Mouse (Mus musculus) monocyte, adult 2 months (primary cell): Measurements from ENCODE around the gene Copz2.

Experiments used
- DNase-seq, 2 experiments: peaks; one replicate each; pipeline ENCODE4 v3.0.0; 2022; ENCODE audit warnings: low spot score in 2 of 2, low read depth in 1 of 2

The Copz2 gene

DNA sequence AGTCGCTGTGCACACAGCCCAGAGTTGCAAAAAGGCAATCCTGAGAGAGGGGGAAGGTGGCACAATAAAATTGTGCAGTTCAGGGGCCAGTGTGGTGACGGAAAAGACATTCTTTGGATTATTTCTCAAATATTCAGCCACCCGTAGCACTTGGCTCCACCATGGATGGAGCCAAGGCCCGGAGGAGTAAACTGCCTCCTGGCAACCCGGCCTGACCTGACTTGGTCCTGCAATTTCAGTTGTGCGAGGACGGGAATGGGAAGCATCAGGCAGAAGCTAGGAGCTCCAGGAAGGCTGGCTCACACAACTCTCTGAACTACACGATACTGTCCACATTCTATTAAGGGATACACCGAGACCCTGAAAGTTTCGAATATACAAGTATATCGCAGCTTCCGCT, 12.9 kb downstream of the Copz2 start:
- no peak for DNase-seq

- DNase-seq, result no peak
These were observed 13.7 kb downstream of the Copz2 start for GRCm38 (mm10) chr11:96863206-96863995.

- DNase-seq, result peak in 1 of 2 experiments; percentile 36
These were observed 17.5 kb downstream of the Copz2 start for GRCm38 (mm10) chr11:96867149-96867548.

- no peak for DNase-seq
These were observed 23.0 kb downstream of the Copz2 start for GRCm38 (mm10) chr11:96872441-96873379.

DNA sequence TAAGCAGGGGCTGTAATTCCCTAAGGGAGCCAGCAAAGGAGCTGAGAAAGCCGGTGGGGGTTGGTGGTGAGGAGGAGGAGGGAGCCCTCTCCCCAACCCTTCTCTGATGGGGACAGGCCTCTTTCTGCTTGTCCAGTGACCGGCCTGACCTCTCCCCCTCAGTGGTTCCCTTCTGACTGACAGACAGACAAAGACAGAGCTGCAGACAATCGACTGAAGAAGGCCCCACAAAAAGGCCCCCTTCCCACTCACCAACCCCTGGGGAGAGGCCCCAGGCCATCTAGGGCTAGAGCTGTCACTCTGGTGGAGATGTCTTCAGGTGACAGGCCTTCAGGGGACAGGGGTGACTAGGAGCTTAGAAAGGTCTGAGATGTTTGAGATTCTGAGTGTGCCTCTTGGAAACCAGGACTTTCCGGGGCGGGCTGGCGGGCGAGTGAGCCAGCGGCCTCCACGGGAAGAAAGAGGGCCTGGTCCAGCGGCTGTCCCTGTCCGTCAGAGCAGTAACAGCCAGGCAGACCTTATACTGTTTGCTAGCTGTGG, 24.0 kb downstream of the Copz2 start:
- no peak for DNase-seq

DNA sequence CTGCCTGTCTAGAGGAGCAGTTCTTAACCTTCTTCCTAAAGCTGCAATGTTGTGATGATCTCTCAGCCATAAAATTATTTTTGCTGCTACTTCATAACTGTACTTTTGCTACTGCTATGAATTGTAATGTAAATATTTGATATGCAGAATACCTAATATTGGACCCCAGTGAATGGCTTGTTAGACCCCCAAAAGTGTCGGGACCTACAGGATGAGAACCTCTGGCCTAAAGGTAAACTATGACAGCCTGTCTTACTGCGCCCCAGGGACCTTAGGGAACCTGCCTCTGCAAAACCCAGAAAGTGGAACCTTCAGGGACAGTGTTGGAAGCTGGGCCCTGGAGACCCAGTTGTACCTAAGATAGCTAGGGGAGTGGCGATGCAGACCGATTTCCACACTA, 25.6 kb downstream of the Copz2 start:
- no peak for DNase-seq

- no peak for DNase-seq
These were observed 26.1 kb downstream of the Copz2 start for GRCm38 (mm10) chr11:96875745-96876144.

DNA sequence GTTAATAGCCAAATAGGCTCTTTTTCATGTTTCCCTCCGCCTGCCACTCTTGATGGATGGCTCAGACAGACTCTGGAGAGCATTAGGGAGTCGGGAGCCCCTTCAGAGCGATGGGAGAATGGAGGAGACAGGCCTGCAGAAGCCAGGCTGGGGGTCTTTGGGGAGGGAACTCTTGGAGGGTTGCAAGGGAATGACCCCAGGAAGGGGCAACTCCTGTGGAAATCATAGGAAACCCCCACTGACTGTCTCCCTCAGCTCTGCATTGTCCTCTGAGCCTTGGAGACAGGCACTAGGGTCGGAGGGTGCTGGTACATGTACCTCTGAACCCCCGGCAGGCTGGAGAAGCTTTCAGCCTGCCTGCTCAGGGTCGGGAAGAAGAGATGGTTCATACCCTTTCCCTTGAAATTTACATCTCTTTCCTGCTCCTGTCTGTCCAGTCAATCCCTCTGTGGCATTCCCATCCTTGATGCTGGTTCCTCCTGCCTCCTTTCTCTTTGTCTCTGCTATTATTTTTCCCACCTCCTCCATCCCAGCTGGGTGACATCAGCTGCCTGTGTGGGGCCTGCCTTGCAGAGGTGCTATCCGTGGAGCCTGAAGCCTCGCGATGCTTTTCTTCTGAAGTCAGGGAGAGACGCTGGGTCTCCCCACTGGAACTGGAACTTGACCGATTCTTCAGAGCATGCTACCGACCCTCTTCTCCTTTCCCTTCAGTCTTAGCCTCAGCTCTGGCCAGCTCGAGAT, 26.8 kb downstream of the Copz2 start:
- DNase-seq, result no peak

GRCm38 (mm10) chr11:96877071-96877470, 27.4 kb downstream of the Copz2 start:
- DNase-seq, result no peak

DNA sequence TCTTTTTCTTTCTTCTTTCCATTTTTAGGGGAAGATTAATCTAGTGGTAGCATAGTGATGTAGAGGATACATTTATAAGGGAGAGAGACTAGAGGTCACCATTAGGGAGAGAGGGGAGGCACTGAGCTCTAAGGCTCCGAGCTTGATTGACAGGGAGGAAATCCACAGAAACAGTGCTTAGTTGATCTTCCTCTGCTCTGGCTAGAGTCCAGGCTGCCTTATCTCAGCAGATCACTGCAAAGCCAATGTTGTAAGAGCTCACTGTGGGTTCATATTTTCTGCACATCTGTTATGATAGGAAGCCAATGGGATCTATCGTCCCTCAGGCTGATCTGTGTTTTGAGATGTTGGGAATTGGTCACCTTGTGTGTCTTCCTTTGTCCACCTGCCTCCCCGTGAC, 29.0 kb downstream of the Copz2 start:
- DNase-seq, result no peak

DNA sequence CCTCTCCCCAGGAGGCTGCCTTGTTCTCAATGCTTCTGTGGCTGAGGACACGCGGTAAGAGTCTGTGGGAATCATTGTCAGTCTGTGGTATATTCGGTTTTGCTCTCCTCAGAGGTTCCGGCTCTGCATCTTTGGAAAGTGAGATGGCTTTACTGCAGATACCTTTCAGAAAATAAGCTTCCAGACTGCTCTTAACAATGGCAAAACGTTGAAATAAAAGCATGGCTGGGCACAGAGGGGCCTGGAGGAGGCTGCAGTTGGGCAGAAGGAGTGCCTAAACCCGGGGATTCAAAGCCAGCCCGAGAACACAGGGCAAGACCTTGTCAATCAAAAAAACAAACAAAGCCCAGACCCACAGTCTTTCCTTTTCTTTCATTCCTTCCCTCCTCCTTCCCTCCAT, 29.7 kb downstream of the Copz2 start:
- no peak for DNase-seq

- DNase-seq, result no peak
These were observed 30.6 kb downstream of the Copz2 start for GRCm38 (mm10) chr11:96880296-96880695.

- DNase-seq, result no peak
These were observed 36.3 kb downstream of the Copz2 start for GRCm38 (mm10) chr11:96885901-96886340.

DNA sequence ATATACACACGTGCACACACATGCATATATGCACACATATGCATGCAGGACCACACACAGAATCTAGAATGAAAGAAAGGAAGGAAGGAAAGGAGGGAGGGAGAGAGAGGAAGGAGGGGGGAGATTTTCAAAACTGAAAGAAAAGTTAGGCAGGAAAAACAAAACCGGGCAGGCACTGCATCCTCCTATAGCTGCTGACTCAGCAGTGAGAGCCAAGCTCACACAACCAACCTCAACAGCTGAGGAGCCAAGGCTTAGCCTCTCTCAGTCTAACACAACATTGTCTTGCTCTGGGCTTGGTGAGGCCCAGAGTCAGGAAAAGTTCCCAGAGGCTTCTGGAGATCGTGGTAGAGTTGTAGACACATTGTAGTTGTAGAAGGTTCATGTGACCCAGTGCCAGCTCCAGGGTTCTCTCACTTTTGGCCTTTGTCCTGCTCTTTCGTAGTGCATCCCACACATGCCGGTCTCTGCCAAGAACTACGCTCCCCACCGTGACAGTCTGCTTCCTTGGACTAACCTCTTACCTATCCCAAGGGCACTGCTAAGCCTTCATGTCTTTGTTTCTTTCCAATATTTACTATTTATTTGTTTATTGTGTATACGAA, 37.4 kb downstream of the Copz2 start:
- no peak for DNase-seq

DNA sequence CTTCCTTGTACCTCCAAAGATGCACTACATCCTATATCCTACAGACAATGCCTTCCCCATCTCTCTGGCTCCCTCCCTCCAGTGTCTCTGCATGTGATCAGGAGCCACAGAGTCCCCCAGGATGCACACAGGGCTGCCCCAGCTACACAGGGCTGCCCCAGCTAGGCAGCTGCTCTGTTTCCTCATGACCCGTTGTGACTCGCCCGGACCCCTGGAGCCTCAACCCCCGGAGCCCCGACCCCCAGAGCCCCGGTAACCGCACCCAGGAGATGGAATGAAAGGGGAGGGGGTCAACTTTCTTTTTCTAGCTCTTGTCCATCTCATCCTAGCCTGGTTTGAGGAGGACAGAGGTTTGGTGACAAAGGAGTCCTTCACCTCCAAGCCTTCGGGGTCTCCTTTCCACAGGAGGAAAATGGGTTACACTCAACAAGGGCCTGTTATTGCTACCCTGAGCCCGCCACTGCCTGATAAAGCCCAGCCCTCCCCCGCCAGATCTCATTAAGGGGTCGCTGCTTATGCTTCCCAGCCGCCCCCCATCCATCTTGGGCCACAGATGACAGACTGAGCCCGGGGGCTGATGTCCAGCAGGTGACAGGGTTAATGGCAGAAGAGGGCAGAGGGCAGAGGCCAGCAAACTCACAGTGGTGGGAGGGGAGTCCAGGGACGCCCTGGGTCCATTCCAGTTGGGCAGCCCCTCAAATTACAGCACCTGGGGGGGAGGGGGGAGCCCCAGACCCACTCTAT, 42.3 kb downstream of the Copz2 start:
- DNase-seq, result no peak

GRCm38 (mm10) chr11:96893203-96893842, 43.7 kb downstream of the Copz2 start:
- DNase-seq, result no peak

GRCm38 (mm10) chr11:96895886-96896285, 46.2 kb downstream of the Copz2 start:
- DNase-seq, result no peak

DNA sequence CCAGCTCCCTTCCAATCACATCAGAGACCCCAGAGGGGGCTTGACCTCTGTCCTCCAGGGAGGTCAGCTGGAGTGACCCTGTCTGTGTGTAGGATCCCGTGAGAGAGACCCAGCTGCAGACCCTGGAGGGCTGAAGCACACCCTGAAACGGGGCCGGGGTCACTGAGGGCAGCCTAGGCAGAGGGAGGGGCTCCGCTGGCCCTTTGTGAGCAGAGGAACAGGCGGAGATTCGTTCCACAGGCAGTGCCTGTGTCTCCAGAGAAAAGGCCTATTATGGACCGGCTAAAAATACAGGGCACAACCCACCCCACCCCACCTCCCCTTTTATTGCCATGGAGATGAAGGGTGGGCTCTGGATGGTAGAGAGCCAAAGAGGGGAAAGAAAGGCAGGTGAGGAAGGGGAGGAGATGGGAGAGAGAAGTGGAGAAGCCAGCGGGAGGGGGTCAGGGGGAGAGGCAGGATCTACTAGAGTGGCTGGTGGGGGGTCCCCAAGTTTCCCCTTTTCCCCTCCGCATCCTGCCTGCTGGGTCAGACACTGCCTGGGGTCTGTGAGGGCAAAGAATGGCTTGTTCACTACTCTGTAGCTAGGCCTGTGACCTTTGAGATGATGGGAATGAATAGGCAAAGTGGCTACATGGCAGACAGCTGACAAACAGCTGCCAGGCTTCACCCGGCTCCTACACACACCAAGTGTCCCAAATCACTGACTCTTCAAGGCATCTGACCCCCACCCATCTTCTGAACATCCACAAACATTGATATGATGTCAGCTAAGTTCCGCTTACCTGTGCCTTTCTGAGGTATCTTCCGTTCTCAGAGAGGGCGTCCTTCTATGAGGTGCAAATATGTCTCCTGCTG, 50.0 kb downstream of the Copz2 start:
- DNase-seq, result no peak

- DNase-seq, result no peak
These were observed 51.7 kb downstream of the Copz2 start for GRCm38 (mm10) chr11:96901332-96901731.
